Mouse (Mus musculus) gastrocnemius, postnatal 36 days (tissue): ENCODE measurements around the gene Trim66. TPM values are rescaled to one million over a fixed set of nuclear protein-coding genes. Genes with fewer than 3 reads are reported as not detected.
A peak's percentile ranks its signal among the peaks of the same experiment; 100 is the strongest.

Experiments used
- DNase-seq, 2 experiments: peaks; one replicate each; pipeline ENCODE4 v3.0.0; 2022
- intact Hi-C: fragments of 180-260 bp; cut with DNase I; formaldehyde crosslinking; loops from one replicate; pipeline ENCODE4 v1.15.1; 2025
- total RNA-seq, 2 experiments: library from RNA; stranded (reverse); gene quantifications; 2 replicates each; pipeline ENCODE4 v1.2.3; 2021

The Trim66 gene
- total RNA-seq, 2 experiments from 2014 or later, result 0.07 to 0.18 TPM

DNA sequence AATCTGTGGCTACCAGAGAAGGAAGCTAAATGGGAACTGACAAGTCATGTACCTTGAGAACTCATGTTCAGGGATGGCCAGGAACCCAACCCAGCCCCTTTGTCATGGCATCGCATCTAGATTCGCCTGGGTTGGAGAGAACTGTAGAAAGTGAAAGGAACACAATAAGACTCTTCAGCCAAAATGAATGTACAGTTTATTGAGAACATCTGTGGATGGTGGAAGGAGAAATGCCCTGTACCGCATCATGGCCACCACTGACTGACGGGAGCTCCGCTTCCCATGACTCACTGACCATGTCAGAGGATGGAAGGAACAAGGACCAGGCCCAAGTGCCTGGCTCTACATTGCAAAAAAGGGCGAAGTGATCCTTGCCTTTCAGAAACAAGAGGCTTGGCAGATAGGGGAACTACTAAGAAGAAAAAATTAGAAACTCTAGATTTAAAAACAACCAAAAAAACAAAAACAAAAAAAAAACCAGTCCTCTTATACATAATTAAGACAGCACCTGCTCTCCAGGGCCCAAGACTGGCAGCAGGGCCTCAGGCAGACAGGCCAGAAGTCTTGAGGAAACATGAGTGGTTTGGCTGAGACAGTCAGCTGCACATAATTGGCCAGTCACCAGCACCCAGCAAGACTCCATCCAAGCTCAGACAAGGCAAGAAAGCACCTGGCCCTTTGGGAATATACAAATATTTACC is 16.0 kb upstream of the Trim66 start:
- DNase-seq, result no peak
- intact Hi-C loops, result no loop called here

DNA sequence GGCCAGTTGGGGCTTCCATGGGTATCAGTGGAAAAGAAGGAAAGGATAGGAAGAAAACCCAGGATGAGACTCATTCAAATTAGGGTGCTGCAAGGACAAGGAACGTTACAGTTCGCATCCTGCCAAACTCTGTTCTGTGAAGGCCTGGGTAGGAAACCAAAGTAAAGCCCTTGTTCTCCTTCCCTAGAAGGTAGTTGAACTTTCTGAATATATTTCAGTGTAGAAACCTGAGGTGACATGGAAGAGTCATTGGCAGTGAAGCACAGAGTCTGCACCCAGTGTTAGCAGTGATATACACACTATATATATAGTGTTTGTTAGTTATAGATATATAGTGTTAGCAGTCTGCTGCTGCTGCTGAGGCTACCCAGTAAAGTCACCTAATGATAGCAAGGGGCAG is 15.4 kb upstream of the Trim66 start:
- intact Hi-C loops, result no loop called here

DNA sequence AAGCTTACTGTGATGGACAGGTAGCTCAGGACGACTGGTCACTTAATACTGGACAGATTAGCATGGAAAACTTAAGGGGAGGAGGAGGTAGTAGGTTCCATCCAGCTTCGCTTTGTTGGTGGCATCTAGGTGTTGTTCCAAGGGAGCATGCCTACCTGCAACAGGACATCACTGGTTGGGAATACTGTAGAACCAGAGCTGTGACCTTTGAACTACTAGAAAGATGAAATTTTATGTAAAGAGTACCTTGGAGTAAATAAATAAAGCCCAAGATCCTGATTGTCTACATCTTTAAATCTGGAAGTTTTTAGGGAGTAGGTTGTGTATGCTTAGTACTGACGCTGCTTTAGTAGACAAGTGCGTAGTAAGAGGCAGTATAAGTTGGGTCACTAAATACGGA is 14.2 kb upstream of the Trim66 start:
- DNase-seq, result no peak
- intact Hi-C loops, result no loop called here

More for the DNA sequence above, 15.4 kb upstream of the Trim66 start:
- DNase-seq, result no peak

DNA sequence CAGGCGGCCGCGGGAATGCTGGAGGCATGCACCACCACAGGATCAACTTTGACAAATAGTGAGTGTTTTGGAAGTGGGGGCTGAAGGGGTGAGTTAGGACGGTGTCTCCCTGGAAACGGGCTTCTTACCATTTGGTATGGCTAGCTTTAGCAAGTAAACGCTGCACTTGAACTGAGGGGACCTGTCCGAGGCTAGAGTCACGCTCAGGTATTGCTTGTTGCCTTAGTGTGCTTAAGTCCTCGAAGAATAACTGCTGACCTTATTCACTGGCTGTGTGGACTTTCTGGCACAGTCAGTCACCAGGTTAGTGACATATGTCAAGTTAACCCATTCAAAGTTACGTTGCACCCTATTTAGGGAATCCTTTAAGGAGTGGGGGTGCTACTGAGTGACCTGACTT is 12.0 kb upstream of the Trim66 start:
- intact Hi-C loops, result loop anchor here (5.0 kb wide), 1 partner anchor 182 kb away; the partner anchor contains the start of genes Akip1 and St5

DNA sequence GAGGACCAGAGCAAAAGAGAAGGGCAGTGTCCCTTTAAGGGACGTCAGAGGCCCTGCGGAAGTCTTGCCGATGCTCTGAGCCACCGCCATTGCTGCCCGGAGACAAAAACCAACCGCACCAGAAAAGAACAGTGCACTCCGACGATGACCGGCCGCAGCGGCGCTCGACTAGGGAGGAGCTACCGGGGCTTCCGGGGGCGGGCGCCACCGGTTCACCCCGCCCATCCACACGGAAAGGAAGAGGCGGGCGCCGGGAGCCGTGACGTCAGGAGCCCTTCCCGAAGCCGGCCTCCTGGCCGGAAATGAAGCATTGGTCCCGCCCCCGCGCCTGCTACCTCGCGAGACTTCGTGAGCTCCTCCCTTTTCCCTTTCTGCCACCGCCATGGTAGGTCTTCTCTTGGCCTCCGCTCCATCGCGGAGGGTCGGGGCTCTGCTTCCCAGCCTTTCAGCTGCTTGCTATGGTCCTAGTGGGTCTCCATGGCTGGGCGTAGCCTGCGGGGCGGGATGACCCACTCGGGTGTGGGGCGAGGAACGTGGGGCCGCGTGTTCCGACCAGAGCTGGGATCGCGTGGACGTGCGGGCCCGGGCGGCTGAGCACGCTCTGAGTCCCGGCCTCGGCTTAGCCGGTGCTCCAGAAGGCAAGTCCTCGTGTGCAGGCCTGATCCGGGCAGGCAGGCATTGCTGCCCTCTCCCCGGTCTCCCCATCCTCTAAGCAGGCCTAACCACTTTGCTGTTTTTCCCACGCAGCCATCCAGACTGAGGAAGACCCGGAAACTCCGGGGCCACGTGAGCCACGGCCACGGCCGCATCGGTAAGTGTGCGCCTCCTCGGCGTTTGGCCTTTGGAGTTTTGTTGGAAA is 11.1 kb upstream of the Trim66 start, which contains the start of gene Rpl27a:
Gene Rpl27a, plus strand, starts transcription at position 310 of the 859 bp plus-strand sequence.
- DNase-seq, result peak; percentile 98
- intact Hi-C loops, result loop anchor here (5.0 kb wide), 1 partner anchor 183 kb away; the partner anchor contains the start of genes Akip1 and St5

More for the DNA sequence above, 12.0 kb upstream of the Trim66 start:
- DNase-seq, result no peak

DNA sequence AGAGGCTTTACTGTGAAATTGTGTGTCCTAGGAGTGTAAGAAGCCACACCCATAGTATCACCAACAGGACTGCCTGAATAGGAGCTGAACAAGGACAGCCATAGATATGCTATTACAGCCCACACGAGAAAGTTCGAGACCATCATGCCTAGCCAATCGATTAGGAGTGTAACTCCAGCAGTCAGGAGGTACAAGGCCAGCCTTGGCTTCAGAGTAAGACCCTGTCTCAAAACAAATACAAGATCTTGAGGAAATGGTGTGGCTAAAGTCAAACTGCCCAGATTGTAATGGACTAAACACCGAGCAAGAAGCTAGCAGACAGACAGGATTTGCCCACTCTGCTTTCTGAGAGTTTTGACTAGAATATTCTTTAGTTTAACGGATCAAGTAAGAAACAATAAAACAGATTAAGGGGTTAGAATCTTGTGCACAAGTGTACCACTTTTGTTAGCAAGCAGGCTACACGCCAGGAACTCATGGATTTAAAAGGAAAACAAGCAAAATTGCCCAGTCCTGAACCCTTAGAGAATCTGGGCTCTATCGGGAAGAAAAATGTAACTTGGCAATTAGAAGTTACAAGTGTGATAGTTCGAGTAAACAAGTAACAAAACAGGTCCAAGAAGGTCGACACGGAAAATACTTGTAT is 10.2 kb upstream of the Trim66 start:
- intact Hi-C loops, result loop anchor here (5.0 kb wide), 1 partner anchor 184 kb away; the partner anchor contains the start of genes Akip1 and St5
- DNase-seq, result no peak

DNA sequence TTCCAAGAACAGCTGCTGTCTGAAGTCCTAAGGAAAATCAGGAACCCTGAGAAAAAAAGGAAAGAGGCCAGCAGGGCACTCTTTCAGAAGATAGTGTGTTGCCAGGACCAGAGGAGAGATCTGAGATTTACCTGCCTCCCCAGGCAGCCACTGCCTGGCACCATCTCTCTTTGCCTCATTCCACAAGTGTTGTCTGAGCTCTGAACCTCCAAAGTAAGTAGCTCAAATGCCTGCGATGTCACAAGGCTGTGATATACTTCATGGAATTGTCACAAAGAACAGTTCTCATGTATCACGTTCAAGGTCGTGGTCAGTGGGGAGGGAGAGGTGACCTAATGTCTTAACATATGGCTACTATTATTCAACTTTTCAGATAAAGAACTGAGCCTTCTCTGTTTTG is 8.6 kb upstream of the Trim66 start:
- DNase-seq, result no peak
- intact Hi-C loops, result loop anchor here (5.0 kb wide), 1 partner anchor 186 kb away; the partner anchor contains the start of genes Akip1 and St5

DNA sequence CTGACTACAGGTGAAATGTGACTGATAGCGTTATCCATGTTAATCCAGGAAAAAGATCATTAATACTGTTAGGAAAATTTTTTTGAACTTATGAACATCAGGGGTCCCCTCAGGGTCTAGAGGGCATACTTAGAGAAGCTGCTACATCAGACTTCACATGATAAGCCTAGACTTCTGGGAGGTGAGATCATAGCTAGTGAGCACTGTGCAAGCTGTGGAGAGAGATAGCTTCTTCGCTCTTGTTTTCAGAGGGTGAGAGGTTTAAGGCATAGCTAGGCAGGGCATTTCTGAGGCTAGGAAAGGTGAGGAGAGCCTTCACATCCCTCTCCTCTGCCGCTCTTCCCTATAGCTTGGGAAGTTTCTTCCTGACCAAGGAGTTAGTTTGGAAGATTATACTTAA is 3.9 kb upstream of the Trim66 start:
- DNase-seq, result no peak
- intact Hi-C loops, result no loop called here

DNA sequence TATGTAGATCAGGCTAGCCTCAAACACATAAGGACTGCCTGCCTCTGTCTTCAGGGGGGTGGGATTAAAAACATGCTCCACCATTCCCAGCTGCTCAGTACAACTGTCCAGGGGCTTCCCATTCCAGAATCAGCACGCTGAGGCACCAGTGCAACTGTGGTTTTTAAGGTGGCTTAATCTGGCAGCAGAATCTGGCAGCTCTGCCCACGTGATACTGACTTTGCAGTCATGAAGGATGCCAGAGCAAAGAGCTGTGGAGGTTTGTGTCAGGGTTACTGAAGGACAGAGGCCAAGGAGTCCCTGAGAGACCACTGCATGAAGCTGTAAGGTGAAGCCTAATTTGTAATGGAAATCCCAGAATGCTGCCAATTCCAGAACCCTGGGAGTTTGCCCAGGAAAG is 2.9 kb upstream of the Trim66 start:
- no peak for DNase-seq
- intact Hi-C loops, result no loop called here

DNA sequence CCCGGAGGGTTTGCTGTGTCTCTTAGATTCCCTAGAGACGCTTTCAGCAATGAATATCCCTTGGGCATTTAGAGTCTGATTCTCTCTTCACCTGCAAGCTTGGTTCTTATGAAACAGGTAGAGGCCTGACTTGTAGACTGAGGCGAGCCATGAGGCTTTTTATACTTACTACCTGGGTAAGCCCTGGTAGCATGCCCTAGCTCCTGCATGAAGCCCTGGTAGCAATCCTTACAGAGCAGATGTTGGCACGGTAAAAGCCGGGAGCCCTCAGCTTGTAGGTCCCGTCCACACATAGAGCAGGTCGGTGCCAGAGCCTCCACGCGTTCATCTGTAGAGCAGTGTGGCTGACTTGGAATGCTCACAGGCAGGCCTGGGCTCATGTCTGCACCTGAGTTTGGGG is 362 bp downstream of the Trim66 start:
- no peak for DNase-seq
- intact Hi-C loops, result no loop called here

DNA sequence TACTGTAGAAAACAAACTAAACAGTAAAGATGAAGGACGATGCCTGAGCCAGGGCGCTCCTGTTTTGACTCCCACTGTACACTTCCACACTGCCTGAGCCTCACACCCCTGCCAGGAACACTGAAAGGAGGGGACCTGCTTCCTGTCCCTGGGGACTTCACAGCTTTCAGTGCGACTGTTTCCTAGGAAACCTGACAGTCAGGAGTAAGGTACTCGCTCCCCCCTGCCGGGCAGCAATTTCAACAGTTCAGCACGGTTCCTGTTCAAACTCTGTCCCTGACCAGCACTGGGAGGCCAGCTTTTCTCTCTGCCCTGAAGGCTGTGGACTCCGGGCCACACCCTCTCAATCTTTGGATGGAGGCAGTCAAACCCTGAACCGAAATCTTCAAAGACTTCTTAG is 815 bp downstream of the Trim66 start:
- DNase-seq, result no peak
- intact Hi-C loops, result no loop called here

DNA sequence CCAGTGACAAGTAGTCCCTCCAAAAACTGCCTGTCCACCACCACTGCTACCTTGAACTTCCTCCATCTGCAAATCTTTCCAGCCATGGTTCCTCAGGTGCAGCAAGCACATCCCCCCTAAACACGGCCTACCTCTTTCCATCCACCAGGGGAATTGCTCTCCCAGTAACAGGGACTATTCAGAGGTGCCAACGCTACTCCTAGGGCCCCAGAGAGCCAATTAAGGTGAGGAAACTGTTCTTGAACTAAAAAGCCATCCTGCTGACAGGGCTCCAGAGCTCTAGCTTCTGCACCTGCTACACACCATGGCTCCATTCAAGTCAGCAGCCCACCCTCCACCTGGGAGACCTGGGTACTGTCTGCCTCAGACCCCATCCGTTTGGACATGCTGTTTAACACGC is 10.4 kb downstream of the Trim66 start:
- no peak for DNase-seq
- intact Hi-C loops, result no loop called here

DNA sequence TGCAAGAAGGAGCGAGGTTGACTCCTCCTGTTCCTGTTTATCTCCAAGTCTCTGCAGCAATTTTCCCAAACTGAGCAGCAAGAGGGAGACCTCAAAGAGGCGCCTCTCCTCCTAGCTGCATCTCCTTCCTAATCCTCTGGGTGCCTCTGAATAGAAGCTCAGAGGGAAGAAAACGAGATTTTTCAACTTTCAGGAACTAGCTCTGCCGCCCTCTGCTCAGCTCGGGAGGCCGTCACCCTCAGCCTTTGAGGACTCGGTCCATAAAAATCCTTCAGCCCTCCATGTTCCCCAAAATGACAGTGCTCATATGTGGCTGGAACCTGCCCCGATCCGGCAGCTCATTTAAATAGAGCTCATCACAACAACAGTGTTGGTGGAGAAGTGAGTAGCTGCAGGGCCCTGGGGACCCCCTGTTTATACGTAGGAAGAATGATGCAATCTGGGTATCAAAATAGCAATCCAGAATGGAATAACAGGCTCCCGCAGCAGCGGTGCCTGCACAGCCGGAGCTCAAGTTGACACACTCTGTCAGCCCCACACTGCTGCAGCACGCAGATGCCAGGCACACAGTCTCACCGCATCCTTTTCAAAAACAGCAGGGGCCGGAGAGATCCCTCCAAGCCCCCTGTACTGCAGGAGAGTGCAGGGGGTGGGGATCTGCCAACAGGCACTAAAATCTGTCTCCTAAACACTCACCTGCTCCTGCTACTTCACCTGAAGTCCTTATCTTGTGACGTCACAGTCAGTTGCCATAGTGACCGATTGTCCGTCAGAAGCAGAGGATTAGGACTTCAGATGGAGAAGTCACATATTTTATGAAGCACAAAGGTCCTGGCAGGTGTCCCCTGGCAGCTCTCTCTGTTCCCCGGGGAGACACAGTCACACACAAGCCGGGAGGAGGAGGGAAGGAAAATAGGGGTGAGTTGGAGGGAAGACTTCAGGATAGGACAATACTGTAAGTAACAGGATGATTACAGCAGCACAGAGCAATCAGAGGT is 14.3 kb downstream of the Trim66 start:
- intact Hi-C loops, result no loop called here
- no peak for DNase-seq

DNA sequence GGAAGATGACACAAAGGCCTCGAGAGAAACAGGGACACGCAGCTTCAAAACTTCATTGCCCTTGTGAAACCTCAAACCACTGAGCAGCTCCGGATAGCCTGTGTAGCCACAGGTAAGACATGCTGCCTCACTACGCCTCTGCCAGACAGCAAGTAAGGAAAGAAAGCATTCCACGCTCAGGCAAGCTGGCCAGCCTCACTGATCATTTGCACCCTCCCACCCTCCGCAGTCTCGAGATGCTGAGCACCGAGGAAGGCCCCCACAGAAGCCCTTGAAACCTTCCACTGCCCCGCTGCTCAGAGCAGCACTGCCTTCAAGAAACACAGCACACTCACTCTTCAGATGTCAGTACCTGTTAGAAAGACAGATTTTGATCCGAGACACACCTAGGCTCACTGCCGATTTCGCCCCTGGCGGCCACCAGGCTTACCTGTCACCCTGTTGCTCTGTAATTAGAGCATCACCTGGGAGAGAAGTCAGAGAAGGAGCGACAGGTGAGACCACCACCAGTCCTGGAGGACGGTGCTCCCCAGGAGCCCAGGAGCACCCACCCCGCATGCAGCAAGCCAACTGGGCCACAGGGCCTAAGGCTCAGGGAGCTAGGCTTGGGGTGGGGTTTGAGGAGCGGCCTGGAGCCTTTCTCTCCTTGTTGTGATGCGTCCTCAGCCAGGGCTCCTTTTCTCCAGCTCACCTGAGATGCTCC is 15.2 kb downstream of the Trim66 start:
- no peak for DNase-seq
- intact Hi-C loops, result no loop called here

DNA sequence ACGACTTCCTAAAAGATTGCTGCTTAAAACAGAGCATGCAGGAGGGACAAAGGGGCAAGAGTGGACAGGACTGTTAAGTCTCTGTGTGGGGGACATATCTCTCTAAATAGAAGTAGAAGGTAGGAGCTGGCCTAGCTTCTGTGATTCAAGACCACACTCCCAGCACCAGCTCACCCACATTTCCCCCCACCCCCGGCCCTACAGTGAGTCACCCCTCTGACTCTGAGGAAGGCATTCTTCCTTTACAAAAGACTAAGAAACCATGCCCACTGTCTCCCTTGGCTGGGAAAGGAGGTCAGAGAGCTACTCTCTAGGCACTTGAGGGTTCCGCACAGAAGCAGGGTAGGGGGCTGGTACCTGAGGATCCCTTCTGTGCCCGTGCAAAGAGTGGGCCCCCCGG is 23.7 kb downstream of the Trim66 start:
- DNase-seq, result no peak
- intact Hi-C loops, result no loop called here

DNA sequence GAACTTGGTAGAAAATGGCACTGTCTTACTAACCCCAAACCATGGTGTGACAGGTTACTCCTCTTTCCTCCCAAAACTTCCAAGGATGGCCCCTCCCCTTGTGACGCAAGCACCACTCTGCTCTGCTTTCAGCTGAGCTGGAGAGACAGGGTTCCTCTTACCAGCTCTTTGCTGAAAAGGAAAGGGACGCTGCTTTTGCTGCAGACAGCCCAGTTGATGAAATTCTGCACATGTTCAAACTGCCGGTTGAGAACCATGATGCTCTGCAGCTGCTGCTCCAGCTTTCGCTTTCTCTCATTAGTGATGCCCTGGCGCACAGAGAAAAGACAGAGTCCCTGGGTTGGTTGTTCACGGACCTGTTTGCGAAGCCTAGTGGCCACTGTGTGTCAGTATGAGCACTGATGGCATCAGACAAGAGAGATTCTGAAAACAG is 27.2 kb downstream of the Trim66 start:
- intact Hi-C loops, result no loop called here
- no peak for DNase-seq

DNA sequence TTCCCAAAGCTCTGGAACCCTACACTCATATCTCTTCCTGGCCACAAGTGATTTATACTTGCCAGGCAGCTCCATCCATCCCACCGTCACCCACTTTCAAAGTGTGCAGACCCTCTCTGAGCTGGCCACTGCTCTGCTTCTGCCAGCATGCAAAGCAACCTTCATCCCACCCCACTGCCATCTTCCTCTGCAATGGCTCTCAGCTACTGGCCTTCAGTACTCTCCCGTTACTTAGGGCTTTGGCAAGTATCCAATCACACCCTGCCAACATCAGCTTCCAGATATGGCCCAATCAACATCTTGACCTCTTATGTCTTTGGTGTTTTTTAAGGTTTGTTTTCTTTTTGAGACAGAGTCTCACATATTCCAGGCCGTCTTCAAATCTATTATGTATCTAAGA is 30.0 kb downstream of the Trim66 start:
- intact Hi-C loops, result no loop called here
- no peak for DNase-seq

DNA sequence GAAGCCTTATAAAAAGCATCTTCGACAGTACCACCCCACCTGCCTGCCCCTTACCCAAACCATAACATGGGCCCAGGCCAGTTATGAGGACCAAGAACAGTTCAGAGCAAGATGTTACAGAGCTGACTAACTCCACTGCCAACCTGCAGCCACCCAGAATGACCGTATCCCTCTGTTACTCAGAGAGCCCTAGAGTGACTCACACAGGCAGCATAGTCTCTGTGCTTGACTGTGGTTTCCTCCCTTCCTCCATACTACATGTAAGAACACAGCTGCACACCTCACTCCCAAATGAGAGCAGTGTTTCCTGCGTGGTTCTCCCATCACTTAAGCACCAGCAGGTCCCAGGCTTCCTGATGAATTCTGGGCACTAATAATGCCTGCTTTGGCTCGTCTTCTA is 37.2 kb downstream of the Trim66 start:
- DNase-seq, result no peak
- intact Hi-C loops, result no loop called here

DNA sequence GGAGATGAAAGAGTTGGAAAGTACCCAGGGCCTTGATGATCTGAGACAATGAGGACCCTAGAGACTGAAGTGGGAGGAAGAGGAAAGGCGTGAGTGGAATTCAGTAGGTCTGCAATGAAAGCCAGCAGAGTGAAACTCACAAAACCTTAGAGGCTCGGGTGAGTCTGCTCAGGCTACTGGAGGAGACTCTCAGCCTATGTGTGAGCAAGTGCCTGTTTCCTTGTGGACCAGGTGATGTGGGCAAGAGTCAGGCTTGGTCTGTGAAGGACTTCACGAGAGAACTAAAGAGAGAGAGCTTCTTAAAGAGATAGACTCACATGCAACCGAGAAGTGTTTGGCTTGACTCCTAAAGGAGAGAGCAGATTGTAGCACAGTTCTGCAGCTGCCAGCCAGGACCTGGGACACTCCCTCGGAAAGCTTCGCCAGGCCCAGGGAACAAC is 39.7 kb downstream of the Trim66 start:
- DNase-seq, result no peak
- intact Hi-C loops, result no loop called here
